23 mouse cellular contexts compared by ENCODE assay signal in the genomic region with DNA sequence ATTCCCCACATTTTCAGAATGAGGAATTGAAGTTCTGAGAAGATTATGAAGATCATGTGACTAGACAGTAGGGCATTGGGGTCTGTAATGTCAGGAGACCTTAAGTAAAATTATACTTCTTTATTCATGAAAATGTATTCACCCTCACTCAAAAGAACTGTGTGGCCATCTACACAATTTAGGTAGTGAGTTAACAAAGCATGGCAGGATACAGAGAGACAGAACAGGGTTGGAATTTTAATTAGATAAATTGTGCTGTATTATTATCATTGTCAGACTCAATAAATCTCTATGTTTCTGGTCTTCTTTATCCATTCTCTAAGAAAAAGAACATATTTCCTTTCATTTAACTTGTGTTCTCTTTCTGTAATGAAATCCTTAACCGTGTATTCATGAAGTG.
DNase-seq lines count a peak whose midpoint lies in the region; ATAC-seq and TF ChIP-seq lines count a peak whose summit lies in the region.
"Had no signal": no experiment of that assay in that cellular context is flagged by ENCODE, and none has a peak within 500 bp of the region (broad histone marks: within the 10 kb centered on the region; RNA-seq: fewer than 3 reads in every experiment).

No protein-coding gene starts in this region.

- TF ChIP-seq POLR2A in heart, adult 2 months (IDR thresholded peaks at IDR 0.05; ENCODE audit: insufficient read depth, low read depth, low read length): no peak

- H3K27me3 ChIP-seq in embryonic facial prominence, embryonic 14.5 days (replicated peaks; ENCODE audit: control insufficient read depth, insufficient read depth, low read length): no peaks in the 10 kb centered on the region
- H3K27me3 ChIP-seq in embryonic facial prominence, embryonic 10.5 days (replicated peaks; ENCODE audit: low read depth, poor library complexity, severe bottlenecking): no peaks in the 10 kb centered on the region
- H3K27me3 ChIP-seq in heart, embryonic 11.5 days (ENCODE audit: control insufficient read depth, insufficient read depth, low read length): no peaks in the 10 kb centered on the region
- no peaks in the 10 kb centered on the region for H3K27me3 ChIP-seq in limb, embryonic 10.5 days (ENCODE audit: low read depth, poor library complexity, severe bottlenecking)
- H3K27me3 ChIP-seq in heart, adult 2 months (ENCODE audit: control insufficient read depth, insufficient read depth, low read length): no peaks in the 10 kb centered on the region
- H3K27me3 ChIP-seq: CH12.LX, Patski had no signal

- H3K4me1 ChIP-seq in embryonic facial prominence, embryonic 14.5 days (ENCODE audit: control insufficient read depth, insufficient read depth, low read length): no peaks in the 10 kb centered on the region
- H3K4me1 ChIP-seq in embryonic facial prominence, embryonic 10.5 days: no peaks in the 10 kb centered on the region
- H3K4me1 ChIP-seq in heart, embryonic 11.5 days (ENCODE audit: control insufficient read depth, insufficient read depth, low read length): no peaks in the 10 kb centered on the region
- no peaks in the 10 kb centered on the region for H3K4me1 ChIP-seq in limb, embryonic 10.5 days
- no peaks in the 10 kb centered on the region for H3K4me1 ChIP-seq in heart, adult 2 months (ENCODE audit: control insufficient read depth, insufficient read depth, low read length)

- H3K36me3 ChIP-seq in embryonic facial prominence, embryonic 14.5 days (ENCODE audit: control insufficient read depth, insufficient read depth, low read length): no peaks in the 10 kb centered on the region
- no peaks in the 10 kb centered on the region for H3K36me3 ChIP-seq in embryonic facial prominence, embryonic 10.5 days (replicated peaks)
- H3K36me3 ChIP-seq in heart, embryonic 11.5 days (ENCODE audit: control insufficient read depth, insufficient read depth, low read length): no peaks in the 10 kb centered on the region
- H3K36me3 ChIP-seq in limb, embryonic 10.5 days: no peaks in the 10 kb centered on the region
- H3K36me3 ChIP-seq in heart, adult 2 months (ENCODE audit: control insufficient read depth, insufficient read depth, low read length): no peaks in the 10 kb centered on the region
- H3K36me3 ChIP-seq: G1E had no signal

- TF ChIP-seq CTCF in heart, adult 2 months (IDR thresholded peaks at IDR 0.05): no peak

- H3K27ac ChIP-seq in embryonic facial prominence, embryonic 14.5 days (replicated peaks; ENCODE audit: low read depth, low read length): no peak overlapping the region
- H3K27ac ChIP-seq in embryonic facial prominence, embryonic 10.5 days (replicated peaks): no peak overlapping the region
- no peak overlapping the region for H3K27ac ChIP-seq in heart, embryonic 11.5 days (ENCODE audit: low read depth, low read length)
- H3K27ac ChIP-seq in limb, embryonic 10.5 days: no peak overlapping the region
- no peak overlapping the region for H3K27ac ChIP-seq in heart, adult 2 months

- no peaks in the 10 kb centered on the region for H3K9me3 ChIP-seq in embryonic facial prominence, embryonic 14.5 days (ENCODE audit: control insufficient read depth, low read length)
- H3K9me3 ChIP-seq in embryonic facial prominence, embryonic 10.5 days: no peaks in the 10 kb centered on the region
- no peaks in the 10 kb centered on the region for H3K9me3 ChIP-seq in heart, embryonic 11.5 days (replicated peaks; ENCODE audit: control insufficient read depth, low read length)
- no peaks in the 10 kb centered on the region for H3K9me3 ChIP-seq in limb, embryonic 10.5 days (replicated peaks)

- ATAC-seq in embryonic facial prominence, embryonic 14.5 days (ENCODE audit: low read depth): no peak; the same call in 1 of the 2 replicates
- ATAC-seq in heart, embryonic 11.5 days (replicated peaks; ENCODE audit: insufficient number of reproducible peaks, low FRiP score, low TSS enrichment): no peak
- ATAC-seq: activated CD4-positive, CD25-positive, alpha-beta regulatory T cell, adult 4 months; CD4-positive, CD25-positive, alpha-beta regulatory T cell, adult 4 months; Patski had no signal

- no peak overlapping the region for H3K4me3 ChIP-seq in embryonic facial prominence, embryonic 14.5 days (ENCODE audit: low read depth, low read length)
- no peak overlapping the region for H3K4me3 ChIP-seq in embryonic facial prominence, embryonic 10.5 days
- no peak overlapping the region for H3K4me3 ChIP-seq in heart, embryonic 11.5 days (ENCODE audit: low read depth, low read length)
- no peak overlapping the region for H3K4me3 ChIP-seq in limb, embryonic 10.5 days
- H3K4me3 ChIP-seq in heart, adult 2 months: no peak overlapping the region

- no peak overlapping the region for H3K4me2 ChIP-seq in embryonic facial prominence, embryonic 14.5 days (ENCODE audit: low read depth, low read length)
- no peak overlapping the region for H3K4me2 ChIP-seq in heart, embryonic 11.5 days

- DNase-seq in embryonic facial prominence, embryonic 14.5 days (ENCODE audit: low spot score): peak; percentile 3
- DNase-seq in embryonic facial prominence, embryonic 10.5 days (ENCODE audit: low spot score): no peak
- DNase-seq in Muller cell, postnatal 12 days (ENCODE audit: inconsistent ontology term): peak; percentile 82
- peak; percentile 79 for DNase-seq in retina, embryonic 14.5 days (ENCODE audit: low spot score)
- DNase-seq in retina, postnatal 1 day: peak; percentile 60
- DNase-seq in limb, embryonic 10.5 days (ENCODE audit: low spot score): no peak
- no peak for DNase-seq in heart, adult 2 months
- DNase-seq: adrenal gland, adult 2 months; adrenal gland, adult 8-10 months; adrenal gland, postnatal 10 days; adrenal gland, postnatal 14 days; adrenal gland, postnatal 25 days; adrenal gland, postnatal 36 days; B cell, adult 2 months; cerebellum, adult 11 months; cerebellum, adult 11-12 months; cerebellum, adult 18-20 months had no signal

- no peak overlapping the region for H3K9ac ChIP-seq in embryonic facial prominence, embryonic 14.5 days (ENCODE audit: low read depth, low read length)
- no peak overlapping the region for H3K9ac ChIP-seq in heart, embryonic 11.5 days (ENCODE audit: low read depth, low read length)
- H3K9ac ChIP-seq in heart, adult 2 months (ENCODE audit: low read depth, low read length): no peak overlapping the region

- intact Hi-C loops in heart, adult 2 months (cut with DNase I): no loop called here

- 69% methylated on average over 1 of the region's 1 CpGs for WGBS in embryonic facial prominence, embryonic 14.5 days
- 84% methylated on average over 1 of the region's 1 CpGs for WGBS in embryonic facial prominence, embryonic 10.5 days
- 80% methylated on average over 1 of the region's 1 CpGs for WGBS in heart, embryonic 11.5 days (ENCODE audit: insufficient replicate concordance)
- WGBS in limb, embryonic 10.5 days: 92% methylated on average over 1 of the region's 1 CpGs
- 76% methylated on average over 1 of the region's 1 CpGs for WGBS in heart, adult 2 months

- no peaks in the 10 kb centered on the region for H3K79me2 ChIP-seq in heart, adult 2 months (replicated peaks; ENCODE audit: control insufficient read depth, insufficient read depth, low read length)

- TF ChIP-seq EP300 in heart, adult 2 months (IDR thresholded peaks at IDR 0.05; ENCODE audit: insufficient read depth, low read depth, low read length): no peak

Comparison
In these comparisons a context has a peak if more than half of its experiments do, and no peak if none do; other contexts are left out.
1. DNase-seq: peak in embryonic facial prominence, embryonic 14.5 days (single experiment), Muller cell, postnatal 12 days (single experiment), retina, embryonic 14.5 days (single experiment) and retina, postnatal 1 day (single experiment); none in embryonic facial prominence, embryonic 10.5 days (single experiment), limb, embryonic 10.5 days (single experiment) and heart, adult 2 months (0 of 2).